Mouse (Mus musculus): Measurements from ENCODE around the gene Vmn1r27.

Vmn1r27 gene

GRCm38 (mm10) chr6:58218721-58219120, at the start of gene Vmn1r27:
Vmn1r27 (minus strand) TSS chr6:58218821.
- DNase-seq (ENCODE audit: low spot score) = no peak

GRCm38 (mm10) chr6:58261737-58262136, 43.1 kb upstream of the Vmn1r27 start, which contains the start of gene Vmn1r28:
Vmn1r28 (plus strand) TSS chr6:58262037.
- no peak for DNase-seq (ENCODE audit: low spot score)

- no peak for DNase-seq (ENCODE audit: low spot score)
These were observed 2.5 kb downstream of the Vmn1r27 start for GRCm38 (mm10) chr6:58216119-58216518.
